Comparison of ENCODE assay signal across 8 mouse cellular contexts in the genomic region with DNA sequence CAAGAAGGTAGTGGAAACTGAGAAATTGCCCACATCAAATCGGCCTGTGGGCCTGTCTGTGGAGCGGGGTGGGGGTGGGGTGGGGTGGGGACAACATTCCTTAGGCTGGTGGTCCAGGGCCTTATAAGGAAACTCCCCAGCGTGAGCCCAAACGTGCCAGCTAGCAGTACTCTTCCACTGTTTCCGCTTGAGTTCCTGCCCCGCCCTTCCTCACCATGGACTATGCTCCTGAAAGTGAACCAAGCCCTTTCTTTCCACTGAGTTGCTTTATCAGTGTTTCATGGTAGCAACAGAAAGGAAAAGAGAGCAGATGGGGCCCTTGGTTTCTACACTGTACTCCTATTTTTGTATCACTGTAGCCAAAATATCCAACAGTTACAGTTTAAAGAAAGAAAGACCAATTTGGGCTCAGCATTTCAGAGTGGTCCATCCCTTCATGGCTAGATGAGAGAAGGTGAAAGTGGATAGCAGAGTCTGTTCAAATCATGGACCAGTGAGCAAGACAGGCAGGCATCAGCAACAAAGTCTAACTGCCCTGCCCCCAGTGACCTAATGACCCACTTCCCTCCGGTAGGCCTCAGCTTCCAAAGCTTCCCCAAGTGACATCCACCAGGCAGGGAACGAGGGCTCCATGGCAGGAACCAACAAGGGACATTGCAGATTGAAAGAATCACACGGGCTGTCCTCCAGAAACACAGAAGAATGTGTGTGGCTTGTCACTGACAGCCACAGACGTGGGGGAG. TPM values are rescaled to one million over a fixed set of nuclear protein-coding genes. Genes with fewer than 3 reads are reported as not detected.
DNase-seq lines count a peak whose midpoint lies in the region; ATAC-seq and TF ChIP-seq lines count a peak whose summit lies in the region.

No protein-coding gene starts in this region.

- H3K4me2 ChIP-seq in midbrain, embryonic 14.5 days (ENCODE audit: low read length) = no peak overlapping the region

- DNase-seq in CD4-positive helper T cell, adult 2 months (ENCODE audit: low read depth, low spot score) = peak; percentile 52
- DNase-seq in heart, postnatal 36 days = peak; percentile 36 to 37
- DNase-seq in limb, embryonic 10.5 days (ENCODE audit: low spot score) = no peak
- no peak for DNase-seq in midbrain, embryonic 14.5 days
- DNase-seq in ovary, adult 18-20 months (ENCODE audit: low spot score) = no peak
- DNase-seq in adrenal gland, postnatal 36 days = no peak
- DNase-seq in layer of hippocampus, postnatal 14 days (ENCODE audit: low spot score in 2 of 2) = no peak

- H3K27me3 ChIP-seq in limb, embryonic 10.5 days (ENCODE audit: low read depth, poor library complexity, severe bottlenecking) = no peaks in the 10 kb centered on the region
- H3K27me3 ChIP-seq in midbrain, embryonic 14.5 days (ENCODE audit: control insufficient read depth, insufficient read depth, low read length) = no peaks in the 10 kb centered on the region

- no peak for TF ChIP-seq POLR2A in cortical plate, adult 2 months (IDR thresholded peaks at IDR 0.05; ENCODE audit: extremely low read depth, insufficient read depth, low read length)

- no peak overlapping the region for H3K4me3 ChIP-seq in cortical plate, adult 2 months (ENCODE audit: insufficient read depth, low read length)
- peak overlapping the region; percentile 25 for H3K4me3 ChIP-seq in limb, embryonic 10.5 days
- no peak overlapping the region for H3K4me3 ChIP-seq in midbrain, embryonic 14.5 days (replicated peaks; ENCODE audit: low read depth, low read length)

- H3K9me3 ChIP-seq in limb, embryonic 10.5 days (replicated peaks) = no peaks in the 10 kb centered on the region
- no peaks in the 10 kb centered on the region for H3K9me3 ChIP-seq in midbrain, embryonic 14.5 days (ENCODE audit: control insufficient read depth, low read length)

- 0 out of 2 replicates have a peak overlapping the region, but pooled peaks have one; percentile 31 for H3K27ac ChIP-seq in cortical plate, adult 2 months (ENCODE audit: insufficient read depth, low read length)
- H3K27ac ChIP-seq in limb, embryonic 10.5 days = peak overlapping the region; percentile 85
- 0 out of 2 replicates have a peak overlapping the region, but pooled peaks have one; percentile 32 for H3K27ac ChIP-seq in midbrain, embryonic 14.5 days (replicated peaks; ENCODE audit: low read depth, low read length)

- no peak overlapping the region; the same call in 1 of the 2 replicates for H3K9ac ChIP-seq in midbrain, embryonic 14.5 days (replicated peaks; ENCODE audit: low read length)

- H3K36me3 ChIP-seq in limb, embryonic 10.5 days = no peaks in the 10 kb centered on the region
- no peaks in the 10 kb centered on the region for H3K36me3 ChIP-seq in midbrain, embryonic 14.5 days (ENCODE audit: control insufficient read depth, insufficient read depth, low read length)

- WGBS in limb, embryonic 10.5 days = 12% methylated on average over 10 of the region's 10 CpGs
- 11% methylated on average over 10 of the region's 10 CpGs for WGBS in midbrain, embryonic 14.5 days

- intact Hi-C loops in heart, postnatal 36 days (cut with DNase I) = no loop called here

- H3K4me1 ChIP-seq in cortical plate, adult 2 months (ENCODE audit: control insufficient read depth, insufficient read depth, low read length) = peaks cover 7% of the 10 kb centered on the region
- H3K4me1 ChIP-seq in limb, embryonic 10.5 days = peaks cover 42% of the 10 kb centered on the region
- 0 out of 2 replicates have a peak, but pooled peaks cover 5% of the 10 kb centered on the region for H3K4me1 ChIP-seq in midbrain, embryonic 14.5 days (ENCODE audit: control insufficient read depth, insufficient read depth, low read length)

- no peak for ATAC-seq in midbrain, embryonic 14.5 days (ENCODE audit: low FRiP score, low TSS enrichment)

- TF ChIP-seq CTCF in cortical plate, adult 2 months (IDR thresholded peaks at IDR 0.05; ENCODE audit: extremely low read depth, insufficient read depth, low read length) = no peak

RNA-seq across cellular contexts. Expression of a gene that starts 5.3 kb away (rescaled TPM):
- 350 and 362 TPM in 2 replicates for polyA plus RNA-seq in cortical plate, adult 2 months (2012; rRNA removed)
- 100 to 1,000 TPM; 240 to 277 TPM for total RNA-seq in heart, postnatal 36 days (2021)
- polyA plus RNA-seq in limb, embryonic 10.5 days (2016; fragmentation: Nextera tagmentation; extraction: Ambion mirVana) = 335 and 336 TPM in 2 replicates
- 168 and 170 TPM in 2 replicates for polyA plus RNA-seq in midbrain, embryonic 14.5 days (2014; fragmentation: Nextera tagmentation; extraction: Ambion mirVana)
- total RNA-seq in adrenal gland, postnatal 36 days (2021) = 100 to 1,000 TPM; 415 to 420 TPM
- total RNA-seq in layer of hippocampus, postnatal 14 days (2021) = 100 to 1,000 TPM; 379 to 416 TPM

RNA-seq across cellular contexts. Expression of a gene that starts 14.2 kb away (rescaled TPM):
- 2.3 and 2.4 TPM in 2 replicates for polyA plus RNA-seq in cortical plate, adult 2 months (2012; rRNA removed)
- total RNA-seq in heart, postnatal 36 days (2021) = 1 to 10 TPM; 1.8 to 1.9 TPM
- polyA plus RNA-seq in limb, embryonic 10.5 days (2016; fragmentation: Nextera tagmentation; extraction: Ambion mirVana) = 2.7 and 3.0 TPM in 2 replicates
- polyA plus RNA-seq in midbrain, embryonic 14.5 days (2014; fragmentation: Nextera tagmentation; extraction: Ambion mirVana) = 1.1 and 2.4 TPM in 2 replicates
- total RNA-seq in adrenal gland, postnatal 36 days (2021) = 1 to 10 TPM; 2.5 to 2.8 TPM
- 1 to 10 TPM; 2.9 to 3.3 TPM for total RNA-seq in layer of hippocampus, postnatal 14 days (2021)

RNA-seq across cellular contexts. Expression of a gene that starts 22.0 kb away (rescaled TPM):
- 90.4 and 92.9 TPM in 2 replicates for polyA plus RNA-seq in cortical plate, adult 2 months (2012; rRNA removed)
- total RNA-seq in heart, postnatal 36 days (2021) = 1,000 to 10,000 TPM; 1,832 to 1,909 TPM
- 69.1 and 90.7 TPM in 2 replicates for polyA plus RNA-seq in limb, embryonic 10.5 days (2016; fragmentation: Nextera tagmentation; extraction: Ambion mirVana)
- 62.4 and 78.1 TPM in 2 replicates for polyA plus RNA-seq in midbrain, embryonic 14.5 days (2014; fragmentation: Nextera tagmentation; extraction: Ambion mirVana)
- total RNA-seq in adrenal gland, postnatal 36 days (2021) = 100 to 1,000 TPM; 543 to 577 TPM
- 10 to 100 TPM; 58.2 to 61.2 TPM for total RNA-seq in layer of hippocampus, postnatal 14 days (2021)

RNA-seq across cellular contexts. Expression of a gene that starts 30.6 kb away (rescaled TPM):
- polyA plus RNA-seq in cortical plate, adult 2 months (2012; rRNA removed) = 8.2 and 9.5 TPM in 2 replicates
- 10 to 100 TPM; 29.4 to 48.3 TPM for total RNA-seq in heart, postnatal 36 days (2021)
- 2.7 and 4.1 TPM in 2 replicates for polyA plus RNA-seq in limb, embryonic 10.5 days (2016; fragmentation: Nextera tagmentation; extraction: Ambion mirVana)
- 1.7 and 3.3 TPM in 2 replicates for polyA plus RNA-seq in midbrain, embryonic 14.5 days (2014; fragmentation: Nextera tagmentation; extraction: Ambion mirVana)
- total RNA-seq in adrenal gland, postnatal 36 days (2021) = 10 to 100 TPM; 11.3 to 12.7 TPM
- total RNA-seq in layer of hippocampus, postnatal 14 days (2021) = 1 to 10 TPM; 3.9 to 4.2 TPM

RNA-seq across cellular contexts. Expression of a gene that starts 35.7 kb away (rescaled TPM):
- 34.0 and 36.4 TPM in 2 replicates for polyA plus RNA-seq in cortical plate, adult 2 months (2012; rRNA removed)
- total RNA-seq in heart, postnatal 36 days (2021) = 10 to 100 TPM; 25.4 to 27.0 TPM
- 50.5 and 63.1 TPM in 2 replicates for polyA plus RNA-seq in limb, embryonic 10.5 days (2016; fragmentation: Nextera tagmentation; extraction: Ambion mirVana)
- 55.9 and 66.2 TPM in 2 replicates for polyA plus RNA-seq in midbrain, embryonic 14.5 days (2014; fragmentation: Nextera tagmentation; extraction: Ambion mirVana)
- total RNA-seq in adrenal gland, postnatal 36 days (2021) = 10 to 100 TPM; 44.1 to 49.2 TPM
- 10 to 100 TPM; 31.4 to 33.9 TPM for total RNA-seq in layer of hippocampus, postnatal 14 days (2021)

Comparison
In these comparisons a context has a peak if more than half of its experiments do, and no peak if none do; other contexts are left out.
1. DNase-seq: peak in CD4-positive helper T cell, adult 2 months (single experiment) and heart, postnatal 36 days (2 of 2); none in limb, embryonic 10.5 days (single experiment), midbrain, embryonic 14.5 days (single experiment), ovary, adult 18-20 months (single experiment), adrenal gland, postnatal 36 days (0 of 2) and layer of hippocampus, postnatal 14 days (0 of 2).
2. H3K27ac ChIP-seq: peak in every context shown above with its lines; median percentile 85 in limb, embryonic 10.5 days; 32 in midbrain, embryonic 14.5 days; 31 in cortical plate, adult 2 months.
3. RNA of a gene that starts 22.0 kb away (total RNA-seq): 1,832 to 1,909 TPM in heart, postnatal 36 days and 543 to 577 TPM in adrenal gland, postnatal 36 days; 58.2 to 61.2 TPM in layer of hippocampus, postnatal 14 days; every median in the first group is over 4 times any median in the second.